Comparison of ENCODE assay signal across 25 mouse cellular contexts in genomic region chr1:164622417-164622816, GRCm38 (mm10).
"Had no signal": no experiment of that assay in that cellular context is flagged by ENCODE, and none has a peak within 500 bp of the region (broad histone marks: within the 10 kb centered on the region; RNA-seq: fewer than 3 reads in every experiment).

No protein-coding gene starts in this region.

- H3K9me3 ChIP-seq: heart, embryonic 10.5 days; heart, embryonic 12.5 days; hindbrain, embryonic 12.5 days; intestine, embryonic 15.5 days; limb, embryonic 10.5 days; limb, embryonic 12.5 days; liver, embryonic 13.5 days; liver, embryonic 15.5 days had no signal

- H3K4me2 ChIP-seq: heart, embryonic 12.5 days; hindbrain, embryonic 12.5 days; hindbrain, embryonic 14.5 days; intestine, embryonic 15.5 days; limb, embryonic 12.5 days; liver, embryonic 11.5 days; liver, embryonic 13.5 days; liver, embryonic 15.5 days had no signal

- H3K27ac ChIP-seq: heart, embryonic 10.5 days; hindbrain, embryonic 10.5 days; hindbrain, embryonic 12.5 days; hindbrain, embryonic 14.5 days; intestine, embryonic 15.5 days; layer of hippocampus, adult 2 months; left cerebral cortex, adult 2 months; limb, embryonic 10.5 days; limb, embryonic 12.5 days; liver, embryonic 13.5 days; liver, embryonic 15.5 days had no signal

- H3K9ac ChIP-seq: heart, embryonic 12.5 days; hindbrain, embryonic 12.5 days; hindbrain, embryonic 14.5 days; intestine, embryonic 15.5 days; limb, embryonic 12.5 days; liver, embryonic 13.5 days; liver, embryonic 15.5 days had no signal

- H3K36me3 ChIP-seq: heart, embryonic 10.5 days; heart, embryonic 12.5 days; hindbrain, embryonic 10.5 days; hindbrain, embryonic 12.5 days; intestine, embryonic 15.5 days; limb, embryonic 10.5 days; limb, embryonic 12.5 days; liver, embryonic 13.5 days; liver, embryonic 15.5 days had no signal

- DNase-seq: gastrocnemius, postnatal 25 days; heart, adult 18-20 months; heart, postnatal 10 days; heart, postnatal 4 days; kidney, adult 18-20 months; kidney, adult 8-10 months; kidney, postnatal 10 days; kidney, postnatal 25 days; kidney, postnatal 4 days; liver; liver, embryonic 13.5 days had no signal

- H3K4me3 ChIP-seq: heart, embryonic 10.5 days; heart, embryonic 12.5 days; hindbrain, embryonic 10.5 days; hindbrain, embryonic 12.5 days; intestine, embryonic 15.5 days; layer of hippocampus, adult 2 months; left cerebral cortex, adult 2 months; limb, embryonic 10.5 days; limb, embryonic 12.5 days; liver, embryonic 13.5 days; liver, embryonic 15.5 days had no signal

- ATAC-seq: hindbrain, embryonic 16.5 days; inflammation-experienced regulatory T-cells, adult 6 months; intestine, embryonic 15.5 days had no signal

- H3K27me3 ChIP-seq: heart, embryonic 12.5 days; hindbrain, embryonic 12.5 days; intestine, embryonic 15.5 days; limb, embryonic 12.5 days; liver, embryonic 13.5 days; liver, embryonic 15.5 days had no signal

- H3K4me1 ChIP-seq: hindbrain, embryonic 10.5 days; hindbrain, embryonic 12.5 days; intestine, embryonic 15.5 days; limb, embryonic 10.5 days; limb, embryonic 12.5 days; liver, embryonic 13.5 days; liver, embryonic 15.5 days had no signal
